Mouse (Mus musculus) ES-Bruce4 (cell line): Measurements from ENCODE around the gene Nhlrc3.

Experiments used
- CTCF ChIP-seq: IDR thresholded peaks from one replicate; pipeline ENCODE4 v1.8.1; 2011; ENCODE audit warnings: low read depth, low read length
- EP300 ChIP-seq: IDR thresholded peaks from 2 replicates; pipeline ENCODE4 v1.6.1; 2011; ENCODE audit warnings: low read depth, low read length; ENCODE audit not compliant: insufficient read depth

DNA sequence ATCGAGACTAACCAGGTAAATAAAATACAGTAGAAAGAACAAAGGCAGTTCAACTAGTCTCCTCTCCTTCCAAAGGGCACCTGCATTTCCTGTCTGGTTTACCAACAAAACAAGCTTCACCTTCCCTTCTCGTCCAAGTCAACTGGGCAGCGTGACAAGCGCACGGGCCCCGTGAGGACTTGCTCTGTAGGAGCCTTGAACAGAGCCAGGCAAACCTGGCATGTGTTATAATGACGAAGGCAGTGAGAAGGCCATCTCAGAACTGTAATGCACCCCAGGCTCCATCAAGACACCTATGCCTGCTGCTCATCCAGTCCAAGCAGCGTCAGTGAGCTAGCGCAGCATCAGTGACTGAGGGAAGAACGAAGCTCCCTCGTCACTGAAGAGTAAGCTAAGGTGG is 12.5 kb downstream of the Nhlrc3 start:
- TF ChIP-seq EP300 (no peak), CTCF (no peak)
